ENCODE assay signal across 10 mouse cellular contexts in genomic region chr5:143288378-143288911, GRCm38 (mm10). TPM values are rescaled to one million over a fixed set of nuclear protein-coding genes. Genes with fewer than 3 reads are reported as not detected.
A peak's percentile ranks its signal among the peaks of the same experiment; 100 is the strongest.
DNase-seq lines count a peak whose midpoint lies in the region; ATAC-seq and TF ChIP-seq lines count a peak whose summit lies in the region.
"Had no signal": no experiment of that assay in that cellular context is flagged by ENCODE, and none has a peak within 500 bp of the region (broad histone marks: within the 10 kb centered on the region; RNA-seq: fewer than 3 reads in every experiment).

No protein-coding gene starts in this region.

- peaks cover 83% of the 10 kb centered on the region for H3K27me3 ChIP-seq in liver, embryonic 11.5 days (replicated peaks; ENCODE audit: control insufficient read depth, insufficient read depth, low read length)
- H3K27me3 ChIP-seq in forebrain, embryonic 14.5 days (replicated peaks; ENCODE audit: control insufficient read depth, insufficient read depth, low read length) = peaks cover 49% of the 10 kb centered on the region
- peaks cover 80% of the 10 kb centered on the region for H3K27me3 ChIP-seq in limb, embryonic 15.5 days
- peaks cover 28% of the 10 kb centered on the region for H3K27me3 ChIP-seq in small intestine, adult 2 months (ENCODE audit: control insufficient read depth, insufficient read depth, low read length)
- H3K27me3 ChIP-seq: Patski had no signal

- H3K9me3 ChIP-seq in liver, embryonic 11.5 days (ENCODE audit: control insufficient read depth, low read length) = no peaks in the 10 kb centered on the region
- H3K9me3 ChIP-seq in forebrain, embryonic 14.5 days (replicated peaks; ENCODE audit: control insufficient read depth, low read length) = no peaks in the 10 kb centered on the region
- no peaks in the 10 kb centered on the region for H3K9me3 ChIP-seq in limb, embryonic 15.5 days

- no peak for TF ChIP-seq CTCF in small intestine, adult 2 months (IDR thresholded peaks at IDR 0.05; ENCODE audit: extremely low read depth, insufficient read length, insufficient replicate concordance, low read depth, low read length)
- TF ChIP-seq CTCF in left cerebral cortex, adult 2 months (IDR thresholded peaks at IDR 0.05) = no peak

- TF ChIP-seq POLR2A in small intestine, adult 2 months (IDR thresholded peaks at IDR 0.05; ENCODE audit: low read depth, low read length) = no peak

- H3K36me3 ChIP-seq in liver, embryonic 11.5 days (ENCODE audit: control insufficient read depth, insufficient read depth, low read length) = no peaks in the 10 kb centered on the region
- 0 out of 2 replicates have a peak, but pooled peaks cover 4% of the 10 kb centered on the region for H3K36me3 ChIP-seq in forebrain, embryonic 14.5 days (ENCODE audit: control insufficient read depth, insufficient read depth, low read length)
- H3K36me3 ChIP-seq in limb, embryonic 15.5 days = no peaks in the 10 kb centered on the region; the same call in none of the 2 replicates
- H3K36me3 ChIP-seq in small intestine, adult 2 months (ENCODE audit: control insufficient read depth, insufficient read depth, low read length) = no peaks in the 10 kb centered on the region

- ATAC-seq in liver, embryonic 11.5 days (replicated peaks; ENCODE audit: low FRiP score) = no peak
- ATAC-seq in forebrain, embryonic 14.5 days = no peak
- no peak for ATAC-seq in limb, embryonic 15.5 days (ENCODE audit: insufficient number of reproducible peaks, low FRiP score, low TSS enrichment, low read depth)
- ATAC-seq: Patski had no signal

- no peak for DNase-seq in liver, embryonic 11.5 days (ENCODE audit: low spot score)
- no peak for DNase-seq in liver
- no peak for DNase-seq in forebrain, embryonic 14.5 days (ENCODE audit: low spot score)
- no peak for DNase-seq in left cerebral cortex, adult 2 months (ENCODE audit: extremely low spot score in 1 of 2, low spot score in 2 of 2)
- DNase-seq in frontal cortex, postnatal 14 days (ENCODE audit: low spot score in 2 of 2) = no peak
- DNase-seq in kidney, adult 18-20 months = no peak

- H3K9ac ChIP-seq in liver, embryonic 11.5 days (ENCODE audit: low read depth, low read length) = no peak overlapping the region
- H3K9ac ChIP-seq in forebrain, embryonic 14.5 days (ENCODE audit: low read length) = peak overlapping the region; percentile 32
- H3K9ac ChIP-seq in limb, embryonic 15.5 days = no peak overlapping the region

- peaks cover 2% of the 10 kb centered on the region; the same call in 1 of the 2 replicates for H3K4me1 ChIP-seq in liver, embryonic 11.5 days (replicated peaks; ENCODE audit: control insufficient read depth, insufficient read depth, low read length)
- no peaks in the 10 kb centered on the region for H3K4me1 ChIP-seq in forebrain, embryonic 14.5 days (ENCODE audit: control insufficient read depth, insufficient read depth, low read length)
- peaks cover 26% of the 10 kb centered on the region for H3K4me1 ChIP-seq in limb, embryonic 15.5 days
- peaks cover 9% of the 10 kb centered on the region for H3K4me1 ChIP-seq in small intestine, adult 2 months (ENCODE audit: control insufficient read depth, insufficient read depth, insufficient read length, low read length)

- peak overlapping the region; percentile 28; the same call in 1 of the 2 replicates for H3K4me3 ChIP-seq in liver, embryonic 11.5 days (ENCODE audit: low read depth, low read length)
- H3K4me3 ChIP-seq in forebrain, embryonic 14.5 days (ENCODE audit: low read depth, low read length) = peak overlapping the region; percentile 9; the same call in 1 of the 2 replicates
- H3K4me3 ChIP-seq in limb, embryonic 15.5 days = peak overlapping the region; percentile 21
- H3K4me3 ChIP-seq in small intestine, adult 2 months (ENCODE audit: low read depth, low read length) = peak overlapping the region; percentile 36
- H3K4me3 ChIP-seq in left cerebral cortex, adult 2 months = no peak overlapping the region

- 13% methylated on average over 9 of the region's 9 CpGs for WGBS in liver, embryonic 11.5 days
- 14% methylated on average over 9 of the region's 9 CpGs for WGBS in forebrain, embryonic 14.5 days
- 13% methylated on average over 9 of the region's 9 CpGs for WGBS in limb, embryonic 15.5 days
- WGBS in small intestine, adult 2 months = 11% methylated on average over 9 of the region's 9 CpGs

- H3K4me2 ChIP-seq in liver, embryonic 11.5 days = peak overlapping the region; percentile 53
- H3K4me2 ChIP-seq in forebrain, embryonic 14.5 days (ENCODE audit: low read length) = peak overlapping the region; percentile 43
- H3K4me2 ChIP-seq in limb, embryonic 15.5 days = peak overlapping the region; percentile 45; the same call in 1 of the 2 replicates

- no peak overlapping the region for H3K27ac ChIP-seq in liver, embryonic 11.5 days (ENCODE audit: low read depth, low read length)
- no peak overlapping the region for H3K27ac ChIP-seq in forebrain, embryonic 14.5 days (ENCODE audit: low read depth, low read length)
- H3K27ac ChIP-seq in limb, embryonic 15.5 days = no peak overlapping the region
- H3K27ac ChIP-seq in small intestine, adult 2 months (ENCODE audit: insufficient read depth, low read depth, low read length) = no peak overlapping the region
- H3K27ac ChIP-seq in left cerebral cortex, adult 2 months = no peak overlapping the region

- intact Hi-C loops in left cerebral cortex, adult 2 months (cut with DNase I) = no loop called here

RNA-seq across cellular contexts. Expression of gene Zfp853, which starts 5.0 kb away (rescaled TPM):
- polyA plus RNA-seq in liver, embryonic 11.5 days (2014; fragmentation: Nextera tagmentation; extraction: Ambion mirVana) = not detected in 2 replicates
- polyA plus RNA-seq in forebrain, embryonic 14.5 days (2014; fragmentation: Nextera tagmentation; extraction: Ambion mirVana) = 0.07 TPM in 1 of 2 replicates, not detected in the other
- polyA plus RNA-seq in limb, embryonic 15.5 days (2015; fragmentation: Nextera tagmentation; extraction: Ambion mirVana) = 0.10 and 0.18 TPM in 2 replicates
- 0.34 and 0.35 TPM in 2 replicates for polyA plus RNA-seq in small intestine, adult 2 months (2012; rRNA removed)
- 1 to 10 TPM; 5.8 to 7.1 TPM for total RNA-seq in left cerebral cortex, adult 2 months (2021)
- total RNA-seq: hematopoietic stem cell, adult 5-6 weeks had no signal
- polyA plus RNA-seq: Patski had no signal

RNA-seq across cellular contexts. Expression of gene Zfp316, which starts 18.6 kb away (rescaled TPM):
- polyA plus RNA-seq in liver, embryonic 11.5 days (2014; fragmentation: Nextera tagmentation; extraction: Ambion mirVana) = 0.75 TPM in 2 replicates
- polyA plus RNA-seq in forebrain, embryonic 14.5 days (2014; fragmentation: Nextera tagmentation; extraction: Ambion mirVana) = 3.3 and 3.7 TPM in 2 replicates
- 3.1 and 3.6 TPM in 2 replicates for polyA plus RNA-seq in limb, embryonic 15.5 days (2015; fragmentation: Nextera tagmentation; extraction: Ambion mirVana)
- 3.5 and 5.6 TPM in 2 replicates for polyA plus RNA-seq in small intestine, adult 2 months (2012; rRNA removed)
- total RNA-seq in left cerebral cortex, adult 2 months (2021) = 10 to 100 TPM; 20.0 to 23.4 TPM

RNA-seq across cellular contexts. Expression of gene E130309D02Rik, which starts 26.7 kb away (rescaled TPM):
- polyA plus RNA-seq in liver, embryonic 11.5 days (2014; fragmentation: Nextera tagmentation; extraction: Ambion mirVana) = 57.2 and 57.5 TPM in 2 replicates
- polyA plus RNA-seq in forebrain, embryonic 14.5 days (2014; fragmentation: Nextera tagmentation; extraction: Ambion mirVana) = 32.3 and 39.3 TPM in 2 replicates
- 28.5 and 33.2 TPM in 2 replicates for polyA plus RNA-seq in limb, embryonic 15.5 days (2015; fragmentation: Nextera tagmentation; extraction: Ambion mirVana)
- polyA plus RNA-seq in small intestine, adult 2 months (2012; rRNA removed) = 19.8 and 28.2 TPM in 2 replicates
- total RNA-seq in left cerebral cortex, adult 2 months (2021) = 10 to 100 TPM; 24.2 to 25.5 TPM

RNA-seq across cellular contexts. Expression of gene Zdhhc4, which starts 40.6 kb away (rescaled TPM):
- 58.8 and 63.3 TPM in 2 replicates for polyA plus RNA-seq in liver, embryonic 11.5 days (2014; fragmentation: Nextera tagmentation; extraction: Ambion mirVana)
- 68.3 and 71.5 TPM in 2 replicates for polyA plus RNA-seq in forebrain, embryonic 14.5 days (2014; fragmentation: Nextera tagmentation; extraction: Ambion mirVana)
- 72.3 and 78.7 TPM in 2 replicates for polyA plus RNA-seq in limb, embryonic 15.5 days (2015; fragmentation: Nextera tagmentation; extraction: Ambion mirVana)
- 24.4 and 44.6 TPM in 2 replicates for polyA plus RNA-seq in small intestine, adult 2 months (2012; rRNA removed)
- total RNA-seq in left cerebral cortex, adult 2 months (2021) = 10 to 100 TPM; 41.8 to 42.3 TPM

RNA-seq across cellular contexts. Expression of gene Zfp12, which starts 53.5 kb away (rescaled TPM):
- polyA plus RNA-seq in liver, embryonic 11.5 days (2014; fragmentation: Nextera tagmentation; extraction: Ambion mirVana) = 10.7 and 11.2 TPM in 2 replicates
- polyA plus RNA-seq in forebrain, embryonic 14.5 days (2014; fragmentation: Nextera tagmentation; extraction: Ambion mirVana) = 23.1 and 26.2 TPM in 2 replicates
- 14.8 and 17.0 TPM in 2 replicates for polyA plus RNA-seq in limb, embryonic 15.5 days (2015; fragmentation: Nextera tagmentation; extraction: Ambion mirVana)
- 2.4 and 2.6 TPM in 2 replicates for polyA plus RNA-seq in small intestine, adult 2 months (2012; rRNA removed)
- 10 to 100 TPM; 31.4 to 32.9 TPM for total RNA-seq in left cerebral cortex, adult 2 months (2021)
